In the genomic region with DNA sequence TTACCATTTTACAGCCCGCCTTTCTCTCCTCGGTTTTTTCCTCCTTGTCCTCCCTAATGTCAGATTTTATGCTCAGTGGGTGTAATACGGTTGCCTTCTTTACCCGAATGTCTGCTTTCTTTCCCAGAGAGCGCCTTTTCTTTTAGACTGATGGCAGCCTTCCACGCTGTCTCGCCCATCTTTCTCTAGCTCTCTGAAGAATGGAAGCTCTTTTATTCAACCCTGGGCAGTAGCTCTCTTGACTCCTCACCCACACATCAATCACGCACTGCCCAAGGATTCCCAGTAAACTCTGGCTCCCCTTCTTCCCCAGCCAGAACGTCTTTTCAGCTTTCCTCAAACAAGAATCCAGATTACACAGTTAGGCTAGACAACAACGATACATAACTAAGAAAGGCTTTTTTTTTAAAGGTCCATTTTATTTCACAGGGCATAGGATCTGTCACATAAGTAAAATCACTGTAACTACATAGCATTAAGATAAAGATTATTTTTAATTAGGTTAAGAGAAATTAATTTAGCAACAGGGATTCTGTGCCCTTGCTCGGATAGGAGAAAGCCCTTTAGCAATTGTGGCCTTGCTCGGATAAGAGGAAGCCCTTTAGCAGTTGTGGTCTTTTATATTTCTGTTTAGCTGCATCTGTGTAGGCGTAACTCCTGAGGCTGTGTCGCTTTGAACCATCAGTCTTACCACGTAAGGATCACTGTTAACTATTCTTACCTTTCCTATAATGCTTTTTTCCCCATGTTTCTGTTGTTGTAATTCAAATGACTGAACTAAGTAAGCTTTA, we compare ENCODE assay signal across 19 mouse cellular contexts.
DNase-seq lines count a peak whose midpoint lies in the region; ATAC-seq and TF ChIP-seq lines count a peak whose summit lies in the region.
"Had no signal": no experiment of that assay in that cellular context is flagged by ENCODE, and none has a peak within 500 bp of the region (broad histone marks: within the 10 kb centered on the region; RNA-seq: fewer than 3 reads in every experiment).

No protein-coding gene starts in this region.

- TF ChIP-seq CTCF in lung, adult 2 months (IDR thresholded peaks at IDR 0.05; ENCODE audit: insufficient read depth, low read length) = no peak

- no peak for TF ChIP-seq POLR2A in lung, adult 2 months (IDR thresholded peaks at IDR 0.05; ENCODE audit: borderline replicate concordance, extremely low read depth, low read depth, low read length)

- intact Hi-C loops in gastrocnemius, postnatal 36 days (cut with DNase I) = no loop called here

- H3K4me1 ChIP-seq in hindbrain, embryonic 14.5 days (replicated peaks; ENCODE audit: control insufficient read depth, insufficient read depth, low read length) = 0 out of 2 replicates have a peak, but pooled peaks cover 3% of the 10 kb centered on the region
- peaks cover 8% of the 10 kb centered on the region for H3K4me1 ChIP-seq in midbrain, embryonic 13.5 days (replicated peaks)
- peaks cover 17% of the 10 kb centered on the region for H3K4me1 ChIP-seq in neural tube, embryonic 13.5 days (replicated peaks)
- no peaks in the 10 kb centered on the region for H3K4me1 ChIP-seq in lung, adult 2 months (ENCODE audit: control insufficient read depth, insufficient read depth, low read length)
- H3K4me1 ChIP-seq: embryonic facial prominence, embryonic 13.5 days; intestine, embryonic 15.5 days; liver, embryonic 12.5 days; lung, embryonic 15.5 days had no signal

- DNase-seq in embryo, embryonic 11 days = peak; percentile 30
- peak; percentile 57 for DNase-seq in hindbrain, embryonic 14.5 days (ENCODE audit: low spot score)
- DNase-seq in gastrocnemius, postnatal 36 days = no peak
- no peak for DNase-seq in lung, adult 2 months
- no peak for DNase-seq in layer of hippocampus, postnatal 25 days (ENCODE audit: extremely low spot score in 1 of 2, low spot score in 1 of 2)
- DNase-seq in cerebellum, adult 9-10 months = no peak
- DNase-seq: cerebellum, postnatal 36 days; gastrocnemius, postnatal 14 days; heart, postnatal 14 days; kidney, postnatal 4 days; layer of hippocampus, postnatal 36 days; right cerebral cortex, postnatal 14 days had no signal

- H3K9me3 ChIP-seq in hindbrain, embryonic 14.5 days (ENCODE audit: control insufficient read depth, low read length) = no peaks in the 10 kb centered on the region
- no peaks in the 10 kb centered on the region for H3K9me3 ChIP-seq in midbrain, embryonic 13.5 days
- H3K9me3 ChIP-seq in neural tube, embryonic 13.5 days = no peaks in the 10 kb centered on the region
- H3K9me3 ChIP-seq: embryonic facial prominence, embryonic 13.5 days; intestine, embryonic 15.5 days; liver, embryonic 12.5 days; lung, embryonic 15.5 days had no signal

- no peaks in the 10 kb centered on the region for H3K36me3 ChIP-seq in hindbrain, embryonic 14.5 days (replicated peaks; ENCODE audit: control insufficient read depth, insufficient read depth)
- no peaks in the 10 kb centered on the region for H3K36me3 ChIP-seq in midbrain, embryonic 13.5 days
- no peaks in the 10 kb centered on the region for H3K36me3 ChIP-seq in neural tube, embryonic 13.5 days
- H3K36me3 ChIP-seq: embryonic facial prominence, embryonic 13.5 days; intestine, embryonic 15.5 days; liver, embryonic 12.5 days; lung, embryonic 15.5 days had no signal

- no peak overlapping the region for H3K9ac ChIP-seq in hindbrain, embryonic 14.5 days
- no peak overlapping the region for H3K9ac ChIP-seq in midbrain, embryonic 13.5 days (replicated peaks)
- peak overlapping the region; percentile 41; the same call in 1 of the 2 replicates for H3K9ac ChIP-seq in neural tube, embryonic 13.5 days
- H3K9ac ChIP-seq: embryonic facial prominence, embryonic 13.5 days; intestine, embryonic 15.5 days; liver, embryonic 12.5 days; lung, embryonic 15.5 days had no signal

- no peaks in the 10 kb centered on the region for H3K27me3 ChIP-seq in hindbrain, embryonic 14.5 days (ENCODE audit: control insufficient read depth, insufficient read depth, low read length)
- H3K27me3 ChIP-seq in midbrain, embryonic 13.5 days = no peaks in the 10 kb centered on the region
- no peaks in the 10 kb centered on the region for H3K27me3 ChIP-seq in neural tube, embryonic 13.5 days
- H3K27me3 ChIP-seq: embryonic facial prominence, embryonic 13.5 days; intestine, embryonic 15.5 days; liver, embryonic 12.5 days; lung, embryonic 15.5 days had no signal

- ATAC-seq in hindbrain, embryonic 14.5 days (ENCODE audit: low FRiP score) = peak; percentile 84
- peak; percentile 82 for ATAC-seq in midbrain, embryonic 13.5 days
- peak; percentile 74 for ATAC-seq in neural tube, embryonic 13.5 days (ENCODE audit: low read depth)
- ATAC-seq: CD4-positive, CD25-positive, alpha-beta regulatory T cell, adult 4 months; intestine, embryonic 15.5 days; liver, embryonic 12.5 days had no signal

- 25% methylated on average over 15 of the region's 15 CpGs for WGBS in hindbrain, embryonic 14.5 days
- 40% methylated on average over 15 of the region's 15 CpGs for WGBS in midbrain, embryonic 13.5 days
- WGBS in neural tube, embryonic 13.5 days = 29% methylated on average over 15 of the region's 15 CpGs
- WGBS in lung, adult 2 months = 77% methylated on average over 15 of the region's 15 CpGs

- peak overlapping the region; percentile 13 for H3K4me2 ChIP-seq in hindbrain, embryonic 14.5 days (replicated peaks)
- peak overlapping the region; percentile 31; the same call in 1 of the 2 replicates for H3K4me2 ChIP-seq in midbrain, embryonic 13.5 days (replicated peaks)
- peak overlapping the region; percentile 38 for H3K4me2 ChIP-seq in neural tube, embryonic 13.5 days
- H3K4me2 ChIP-seq: embryonic facial prominence, embryonic 13.5 days; intestine, embryonic 15.5 days; liver, embryonic 12.5 days; lung, embryonic 15.5 days had no signal

- no peak overlapping the region for H3K4me3 ChIP-seq in hindbrain, embryonic 14.5 days (replicated peaks; ENCODE audit: low read length)
- H3K4me3 ChIP-seq in midbrain, embryonic 13.5 days (replicated peaks) = no peak overlapping the region
- no peak overlapping the region for H3K4me3 ChIP-seq in neural tube, embryonic 13.5 days
- H3K4me3 ChIP-seq in lung, adult 2 months (replicated peaks; ENCODE audit: extremely low read depth, low read depth, low read length) = no peak overlapping the region
- H3K4me3 ChIP-seq: embryonic facial prominence, embryonic 13.5 days; intestine, embryonic 15.5 days; liver, embryonic 12.5 days; lung, embryonic 15.5 days had no signal

- peak overlapping the region; percentile 38 for H3K27ac ChIP-seq in hindbrain, embryonic 14.5 days
- H3K27ac ChIP-seq in midbrain, embryonic 13.5 days = peak overlapping the region; percentile 31; the same call in 1 of the 2 replicates
- H3K27ac ChIP-seq in neural tube, embryonic 13.5 days (replicated peaks) = peak overlapping the region; percentile 64; the same call in 1 of the 2 replicates
- H3K27ac ChIP-seq: embryonic facial prominence, embryonic 13.5 days; intestine, embryonic 15.5 days; liver, embryonic 12.5 days; lung, embryonic 15.5 days had no signal

Comparison
In these comparisons a context has a peak if more than half of its experiments do, and no peak if none do; other contexts are left out.
1. DNase-seq: peak in embryo, embryonic 11 days (single experiment) and hindbrain, embryonic 14.5 days (single experiment); none in gastrocnemius, postnatal 36 days (0 of 2), lung, adult 2 months (single experiment), layer of hippocampus, postnatal 25 days (0 of 2) and cerebellum, adult 9-10 months (single experiment).
2. Peak in every context shown above with its lines, with median percentiles within 50 percentile points of each other: ATAC-seq, H3K27ac ChIP-seq and H3K4me2 ChIP-seq.